Mouse (Mus musculus) embryonic facial prominence, embryonic 10.5 days (tissue): ENCODE data around the gene 4930556J24Rik. TPM values are rescaled to one million over a fixed set of nuclear protein-coding genes. Genes with fewer than 3 reads are reported as not detected.

Experiments
- DNase-seq: peaks from one replicate; pipeline ENCODE4 v3.0.0-alpha.2; 2017; ENCODE audit warnings: low spot score
- H3K27ac ChIP-seq: fragments of 300-500 bp; sonication (generic); replicated peaks from 2 replicates; pipeline ENCODE4 v1.5.1; 2016; ENCODE audit warnings: mild to moderate bottlenecking
- H3K27me3 ChIP-seq: fragments of 300-500 bp; sonication (generic); replicated peaks from 2 replicates; pipeline ENCODE4 v1.6.1; 2016; ENCODE audit warnings: low read depth, mild to moderate bottlenecking; ENCODE audit not compliant: poor library complexity, severe bottlenecking
- H3K36me3 ChIP-seq: fragments of 300-500 bp; sonication (generic); replicated peaks from 2 replicates; pipeline ENCODE4 v1.6.1; 2016; ENCODE audit warnings: mild to moderate bottlenecking, moderate library complexity
- H3K4me1 ChIP-seq: fragments of 300-500 bp; sonication (generic); 2 replicates; pipeline ENCODE4 v1.6.1; 2016
- H3K4me3 ChIP-seq: fragments of 300-500 bp; sonication (generic); 2 replicates; pipeline ENCODE4 v1.5.1; 2016; ENCODE audit warnings: mild to moderate bottlenecking, moderate library complexity
- H3K9me3 ChIP-seq: fragments of 300-500 bp; sonication (generic); 2 replicates; pipeline ENCODE4 v1.6.1; 2016; ENCODE audit warnings: mild to moderate bottlenecking
- WGBS: fragments of 180-500 bp; shearing (Covaris S2); methylation state at CpG from one replicate; pipeline ENCODE4 v1.1.7; 2016; 5-methylcytosine and 5-hydroxymethylcytosine counted together
- polyA plus RNA-seq: library from polyadenylated mRNA; unstranded; fragments of >200 nt; fragmentation: Nextera tagmentation; extraction: Ambion mirVana; gene quantifications from 2 replicates; pipeline ENCODE4 v1.2.1, GENCODE M21; 2016

4930556J24Rik gene
- polyA plus RNA-seq, 1 experiment from 2014 or later, result 0.37 TPM

GRCm38 (mm10) chr11:3895458-3895857, 81.1 kb downstream of the 4930556J24Rik start:
- H3K27me3 ChIP-seq, result no peaks in the 10 kb centered on the region
- H3K4me1 ChIP-seq, result peaks cover 13% of the 10 kb centered on the region
- H3K4me3 ChIP-seq, result peak overlapping the region; percentile 67
- H3K36me3 ChIP-seq, result peaks cover 34% of the 10 kb centered on the region
- whole genome bisulfite sequencing, result 8% methylated on average over 10 of the region's 10 CpGs
- H3K9me3 ChIP-seq, result no peaks in the 10 kb centered on the region
- DNase-seq, result no peak
- peak overlapping the region; percentile 92 for H3K27ac ChIP-seq

- Histone ChIP-seq H3K27me3 (no peaks in the 10 kb centered on the region), H3K4me1 (peaks cover 13% of the 10 kb centered on the region), H3K36me3 (peaks cover 31% of the 10 kb centered on the region), H3K4me3 (peak within 1 kb of the TSS; percentile 67), H3K27ac (peak within 1 kb of the TSS; percentile 92), H3K9me3 (no peaks in the 10 kb centered on the region)
- 2% methylated on average over 46 of the region's 46 CpGs for WGBS
- peak; percentile 97 for DNase-seq
Observed at GRCm38 (mm10) chr11:3894406-3895281, 81.9 kb downstream of the 4930556J24Rik start, which contains the start of the genes 4921536K21Rik and Dusp18. 4921536K21Rik (minus strand) TSS chr11:3895098. Dusp18 (plus strand) TSS chr11:3895240.

- 83% methylated on average over 6 of the region's 6 CpGs for WGBS
- Histone ChIP-seq H3K27me3 (no peaks in the 10 kb centered on the region), H3K4me3 (peak overlapping the region; percentile 67), H3K4me1 (peaks cover 13% of the 10 kb centered on the region), H3K36me3 (peaks cover 24% of the 10 kb centered on the region), H3K9me3 (no peaks in the 10 kb centered on the region), H3K27ac (peak overlapping the region; percentile 92; the same call in 1 of the 2 replicates)
- DNase-seq, result no peak
Observed at GRCm38 (mm10) chr11:3893970-3894369, 82.6 kb downstream of the 4930556J24Rik start.

Other genes starting within 250 kb of the 4930556J24Rik start
- gene Osbp2, start 112.9 kb downstream of the 4930556J24Rik start, polyA plus RNA-seq, result 0.82 and 1.2 TPM in 2 replicates
- gene 4921536K21Rik, start 81.7 kb downstream of the 4930556J24Rik start, polyA plus RNA-seq, result 0.61 and 0.97 TPM in 2 replicates
- gene Dusp18, start 81.5 kb downstream of the 4930556J24Rik start, polyA plus RNA-seq, result 16.6 and 17.0 TPM in 2 replicates
- 3.1 and 3.5 TPM in 2 replicates for gene Slc35e4, start 62.1 kb downstream of the 4930556J24Rik start, polyA plus RNA-seq
- gene Tcn2, start 44.6 kb downstream of the 4930556J24Rik start, polyA plus RNA-seq, result 23.7 and 23.9 TPM in 2 replicates
- 108 and 119 TPM in 2 replicates for gene Pes1, start 12.8 kb downstream of the 4930556J24Rik start, polyA plus RNA-seq
- 0.55 and 0.58 TPM in 2 replicates for gene Gal3st1, start 6.9 kb upstream of the 4930556J24Rik start, polyA plus RNA-seq
- gene Sec14l4, start 54.7 kb upstream of the 4930556J24Rik start, polyA plus RNA-seq, result 0.29 TPM in 1 of 2 replicates, not detected in the other
- gene Sec14l3, start 88.1 kb upstream of the 4930556J24Rik start, polyA plus RNA-seq, result not detected in 2 replicates
- 14.6 and 15.6 TPM in 2 replicates for gene Mtfp1, start 118.7 kb upstream of the 4930556J24Rik start, polyA plus RNA-seq
- gene Sec14l2, start 146.6 kb upstream of the 4930556J24Rik start, polyA plus RNA-seq, result 1.7 and 2.0 TPM in 2 replicates
- gene Rnf215, start 158.4 kb upstream of the 4930556J24Rik start, polyA plus RNA-seq, result 21.2 and 22.8 TPM in 2 replicates
- 7.2 and 8.0 TPM in 2 replicates for gene Ccdc157, start 183.5 kb upstream of the 4930556J24Rik start, polyA plus RNA-seq
- 102 and 105 TPM in 2 replicates for gene Sf3a1, start 183.6 kb upstream of the 4930556J24Rik start, polyA plus RNA-seq
- 27.4 and 31.0 TPM in 2 replicates for gene Tbc1d10a, start 210.0 kb upstream of the 4930556J24Rik start, polyA plus RNA-seq
- 2.2 and 2.4 TPM in 2 replicates for gene Castor1, start 241.4 kb upstream of the 4930556J24Rik start, polyA plus RNA-seq